In genomic region chr17:45524961-45525360, GRCm38 (mm10) we compare ENCODE assay signal across 16 mouse cellular contexts. TPM values are rescaled to one million over a fixed set of nuclear protein-coding genes. Genes with fewer than 3 reads are reported as not detected.
"Had no signal": no experiment of that assay in that cellular context is flagged by ENCODE, and none has a peak within 500 bp of the region (broad histone marks: within the 10 kb centered on the region; RNA-seq: fewer than 3 reads in every experiment).

No protein-coding gene starts in this region.

- H3K27ac ChIP-seq: kidney, postnatal 0 days; layer of hippocampus, adult 2 months; limb, embryonic 12.5 days; limb, embryonic 15.5 days; liver, embryonic 14.5 days; macrophage; midbrain, embryonic 12.5 days had no signal

- H3K4me3 ChIP-seq: layer of hippocampus, adult 2 months; limb, embryonic 12.5 days; limb, embryonic 15.5 days; midbrain, embryonic 12.5 days had no signal

- H3K9ac ChIP-seq: limb, embryonic 12.5 days; limb, embryonic 15.5 days; liver, embryonic 14.5 days; liver, postnatal 0 days; lung, embryonic 14.5 days; midbrain, embryonic 12.5 days had no signal

- ATAC-seq: liver, postnatal 0 days; lung, postnatal 0 days; midbrain, embryonic 16.5 days had no signal

- H3K4me2 ChIP-seq: limb, embryonic 12.5 days; limb, embryonic 15.5 days; liver, embryonic 11.5 days; lung, embryonic 14.5 days; midbrain, embryonic 12.5 days had no signal

- H3K9me3 ChIP-seq: limb, embryonic 12.5 days; limb, embryonic 15.5 days; midbrain, embryonic 12.5 days had no signal

- DNase-seq: kidney, postnatal 25 days; layer of hippocampus, adult 9-11 months; liver, postnatal 0 days; lung, embryonic 14.5 days; thymus, postnatal 25 days had no signal

RNA-seq across cellular contexts. Expression of gene Tcte1, which starts 1.7 kb away (rescaled TPM):
- total RNA-seq: megakaryocyte, adult 5-6 weeks had no signal
- polyA plus RNA-seq: liver, embryonic 14.5 days; liver, postnatal 0 days; macrophage had no signal

RNA-seq across cellular contexts. Expression of gene Tmem151b, which starts 24.5 kb away (rescaled TPM):
- total RNA-seq: megakaryocyte, adult 5-6 weeks had no signal
